Mouse (Mus musculus): ENCODE data around the gene 9230104L09Rik. TPM values are rescaled to one million over a fixed set of nuclear protein-coding genes. Genes with fewer than 3 reads are reported as not detected.

Gene 9230104L09Rik
- polyA plus RNA-seq, 1 experiment from 2014 or later: not detected

- peak within 1 kb of the TSS; percentile 59 for H3K9ac ChIP-seq (ENCODE audit: low read depth, low read length)
- TF ChIP-seq CTCF (IDR thresholded peaks at IDR 0.05; ENCODE audit: low read depth): peak; percentile 67
- no peaks in the 10 kb centered on the region for H3K4me1 ChIP-seq (replicated peaks; ENCODE audit: control insufficient read depth, insufficient read depth, low read length)
- H3K4me3 ChIP-seq (ENCODE audit: low read depth, low read length): peak within 1 kb of the TSS; percentile 78
- peak within 1 kb of the TSS; percentile 73 for H3K27ac ChIP-seq (ENCODE audit: low read depth, low read length)
- ATAC-seq: peak; percentile 97
- H3K36me3 ChIP-seq (ENCODE audit: control insufficient read depth, insufficient read depth): peaks cover 12% of the 10 kb centered on the region; the same call in 1 of the 2 replicates
- no peaks in the 10 kb centered on the region for H3K27me3 ChIP-seq (replicated peaks; ENCODE audit: control insufficient read depth, insufficient read depth, low read length)
- 1% methylated on average over 17 of the region's 19 CpGs for WGBS
- H3K4me2 ChIP-seq (replicated peaks; ENCODE audit: low read depth): peak within 1 kb of the TSS; percentile 89
- no peaks in the 10 kb centered on the region for H3K9me3 ChIP-seq (ENCODE audit: control insufficient read depth)
Measured at GRCm38 (mm10) chr2:148875335-148875811, 10.5 kb upstream of the 9230104L09Rik start, which contains the start of gene Cst3. Gene Cst3 (minus strand): TSS chr2:148875692.

GRCm38 (mm10) chr2:148874617-148875334 is 9.9 kb upstream of the 9230104L09Rik start:
- Histone ChIP-seq H3K4me3 (ENCODE audit: low read depth, low read length) (peak overlapping the region; percentile 78), H3K4me2 (replicated peaks; ENCODE audit: low read depth) (peak overlapping the region; percentile 89), H3K27ac (ENCODE audit: low read depth, low read length) (peak overlapping the region; percentile 73), H3K9me3 (ENCODE audit: control insufficient read depth) (no peaks in the 10 kb centered on the region), H3K27me3 (replicated peaks; ENCODE audit: control insufficient read depth, insufficient read depth, low read length) (no peaks in the 10 kb centered on the region), H3K36me3 (ENCODE audit: control insufficient read depth, insufficient read depth) (peaks cover 12% of the 10 kb centered on the region; the same call in 1 of the 2 replicates), H3K4me1 (replicated peaks; ENCODE audit: control insufficient read depth, insufficient read depth, low read length) (no peaks in the 10 kb centered on the region), H3K9ac (ENCODE audit: low read depth, low read length) (peak overlapping the region; percentile 59)
- whole genome bisulfite sequencing: under 1% methylated on average over 34 of the region's 34 CpGs
- TF ChIP-seq CTCF (IDR thresholded peaks at IDR 0.05; ENCODE audit: low read depth): no peak
- peak; percentile 67 for ATAC-seq

GRCm38 (mm10) chr2:148874224-148874616 is 9.4 kb upstream of the 9230104L09Rik start:
- Histone ChIP-seq H3K4me1 (replicated peaks; ENCODE audit: control insufficient read depth, insufficient read depth, low read length) (no peaks in the 10 kb centered on the region), H3K4me2 (replicated peaks; ENCODE audit: low read depth) (peak overlapping the region; percentile 89), H3K9me3 (ENCODE audit: control insufficient read depth) (no peaks in the 10 kb centered on the region), H3K27ac (ENCODE audit: low read depth, low read length) (no peak overlapping the region), H3K27me3 (replicated peaks; ENCODE audit: control insufficient read depth, insufficient read depth, low read length) (no peaks in the 10 kb centered on the region), H3K36me3 (ENCODE audit: control insufficient read depth, insufficient read depth) (peaks cover 12% of the 10 kb centered on the region; the same call in 1 of the 2 replicates), H3K4me3 (ENCODE audit: low read depth, low read length) (peak overlapping the region; percentile 78), H3K9ac (ENCODE audit: low read depth, low read length) (peak overlapping the region; percentile 59; the same call in 1 of the 2 replicates)
- 32% methylated on average over 3 of the region's 3 CpGs for WGBS
- TF ChIP-seq CTCF (IDR thresholded peaks at IDR 0.05; ENCODE audit: low read depth): no peak
- no peak for ATAC-seq

- WGBS: 44% methylated on average over 4 of the region's 4 CpGs
- no peaks in the 10 kb centered on the region for H3K9me3 ChIP-seq (ENCODE audit: control insufficient read depth)
- H3K4me3 ChIP-seq (ENCODE audit: low read depth, low read length): no peak overlapping the region
- ATAC-seq: no peak
- no peak overlapping the region for H3K27ac ChIP-seq (ENCODE audit: low read depth, low read length)
- H3K36me3 ChIP-seq (ENCODE audit: control insufficient read depth, insufficient read depth): peaks cover 12% of the 10 kb centered on the region; the same call in 1 of the 2 replicates
- peak overlapping the region; percentile 89 for H3K4me2 ChIP-seq (replicated peaks; ENCODE audit: low read depth)
- H3K27me3 ChIP-seq (replicated peaks; ENCODE audit: control insufficient read depth, insufficient read depth, low read length): no peaks in the 10 kb centered on the region
- no peaks in the 10 kb centered on the region for H3K4me1 ChIP-seq (replicated peaks; ENCODE audit: control insufficient read depth, insufficient read depth, low read length)
- H3K9ac ChIP-seq (ENCODE audit: low read depth, low read length): 0 out of 2 replicates have a peak overlapping the region, but pooled peaks have one; percentile 7
- no peak for TF ChIP-seq CTCF (IDR thresholded peaks at IDR 0.05; ENCODE audit: low read depth)
Measured at GRCm38 (mm10) chr2:148872860-148873259, 8.0 kb upstream of the 9230104L09Rik start.

GRCm38 (mm10) chr2:148870526-148870925 is 5.7 kb upstream of the 9230104L09Rik start:
- ATAC-seq: no peak

GRCm38 (mm10) chr2:148868959-148869358 is 4.1 kb upstream of the 9230104L09Rik start:
- no peak overlapping the region for H3K27ac ChIP-seq (ENCODE audit: low read depth, low read length)
- no peaks in the 10 kb centered on the region for H3K9me3 ChIP-seq (ENCODE audit: control insufficient read depth)
- H3K27me3 ChIP-seq (replicated peaks; ENCODE audit: control insufficient read depth, insufficient read depth, low read length): no peaks in the 10 kb centered on the region
- H3K36me3 ChIP-seq (ENCODE audit: control insufficient read depth, insufficient read depth): peaks cover 12% of the 10 kb centered on the region; the same call in 1 of the 2 replicates
- no peak overlapping the region for H3K4me2 ChIP-seq (replicated peaks; ENCODE audit: low read depth)
- H3K4me1 ChIP-seq (replicated peaks; ENCODE audit: control insufficient read depth, insufficient read depth, low read length): no peaks in the 10 kb centered on the region
- H3K4me3 ChIP-seq (ENCODE audit: low read depth, low read length): no peak overlapping the region
- WGBS: 62% methylated on average over 1 of the region's 1 CpGs
- ATAC-seq: no peak
- H3K9ac ChIP-seq (ENCODE audit: low read depth, low read length): no peak overlapping the region
- no peak for TF ChIP-seq CTCF (IDR thresholded peaks at IDR 0.05; ENCODE audit: low read depth)

More at GRCm38 (mm10) chr2:148870526-148870925, 5.7 kb upstream of the 9230104L09Rik start:
- no peak overlapping the region for H3K4me3 ChIP-seq (ENCODE audit: low read depth, low read length)
- no peak overlapping the region for H3K4me2 ChIP-seq (replicated peaks; ENCODE audit: low read depth)
- H3K9me3 ChIP-seq (ENCODE audit: control insufficient read depth): no peaks in the 10 kb centered on the region
- peaks cover 12% of the 10 kb centered on the region; the same call in 1 of the 2 replicates for H3K36me3 ChIP-seq (ENCODE audit: control insufficient read depth, insufficient read depth)
- H3K4me1 ChIP-seq (replicated peaks; ENCODE audit: control insufficient read depth, insufficient read depth, low read length): no peaks in the 10 kb centered on the region
- WGBS: 82% methylated on average over 3 of the region's 3 CpGs
- no peak overlapping the region for H3K27ac ChIP-seq (ENCODE audit: low read depth, low read length)
- no peak for TF ChIP-seq CTCF (IDR thresholded peaks at IDR 0.05; ENCODE audit: low read depth)
- no peak overlapping the region for H3K9ac ChIP-seq (ENCODE audit: low read depth, low read length)
- no peaks in the 10 kb centered on the region for H3K27me3 ChIP-seq (replicated peaks; ENCODE audit: control insufficient read depth, insufficient read depth, low read length)
